Mouse (Mus musculus): ENCODE measurements around the gene Yipf1. TPM values are rescaled to one million over a fixed set of nuclear protein-coding genes. Genes with fewer than 3 reads are reported as not detected.

The Yipf1 gene
- polyA plus RNA-seq, 1 experiment from 2014 or later = 58.8 TPM

- WGBS = 79% methylated on average over 7 of the region's 7 CpGs
- no peaks in the 10 kb centered on the region for H3K36me3 ChIP-seq
- no peak overlapping the region for H3K9ac ChIP-seq
- H3K9me3 ChIP-seq = no peaks in the 10 kb centered on the region
- H3K27me3 ChIP-seq = 0 out of 2 replicates have a peak, but pooled peaks cover 3% of the 10 kb centered on the region
- H3K4me2 ChIP-seq (replicated peaks) = no peak overlapping the region
- no peak for ATAC-seq (ENCODE audit: low FRiP score, low read depth)
- H3K4me1 ChIP-seq = no peaks in the 10 kb centered on the region
- H3K27ac ChIP-seq = no peak overlapping the region
- H3K4me3 ChIP-seq = no peak overlapping the region
These were observed 14.3 kb upstream of the Yipf1 start for GRCm38 (mm10) chr4:107299779-107300340.

- H3K4me1 ChIP-seq = 0 out of 2 replicates have a peak, but pooled peaks cover 4% of the 10 kb centered on the region
- no peak overlapping the region for H3K27ac ChIP-seq
- no peak overlapping the region for H3K4me2 ChIP-seq (replicated peaks)
- WGBS = 84% methylated on average over 4 of the region's 4 CpGs
- no peaks in the 10 kb centered on the region for H3K36me3 ChIP-seq
- H3K9ac ChIP-seq = no peak overlapping the region
- H3K27me3 ChIP-seq = 0 out of 2 replicates have a peak, but pooled peaks cover 3% of the 10 kb centered on the region
- no peak for ATAC-seq (ENCODE audit: low FRiP score, low read depth)
- no peaks in the 10 kb centered on the region for H3K9me3 ChIP-seq
- H3K4me3 ChIP-seq = no peak overlapping the region
These were observed 13.8 kb upstream of the Yipf1 start for GRCm38 (mm10) chr4:107300371-107300770.

GRCm38 (mm10) chr4:107300902-107301555 lies 13.1 kb upstream of the Yipf1 start:
- WGBS = 96% methylated on average over 1 of the region's 1 CpGs
- Histone ChIP-seq H3K9ac (no peak overlapping the region), H3K4me2 (replicated peaks) (no peak overlapping the region), H3K27ac (no peak overlapping the region), H3K4me1 (0 out of 2 replicates have a peak, but pooled peaks cover 4% of the 10 kb centered on the region), H3K4me3 (no peak overlapping the region), H3K27me3 (0 out of 2 replicates have a peak, but pooled peaks cover 3% of the 10 kb centered on the region), H3K36me3 (no peaks in the 10 kb centered on the region), H3K9me3 (no peaks in the 10 kb centered on the region)
- ATAC-seq (ENCODE audit: low FRiP score, low read depth) = no peak

GRCm38 (mm10) chr4:107302221-107302620 lies 11.9 kb upstream of the Yipf1 start:
- no peak overlapping the region for H3K9ac ChIP-seq
- H3K4me2 ChIP-seq (replicated peaks) = no peak overlapping the region

GRCm38 (mm10) chr4:107302832-107303231 lies 11.3 kb upstream of the Yipf1 start:
- Histone ChIP-seq H3K9ac (no peak overlapping the region), H3K4me3 (no peak overlapping the region), H3K27me3 (peaks cover 10% of the 10 kb centered on the region; the same call in 1 of the 2 replicates), H3K9me3 (no peaks in the 10 kb centered on the region), H3K4me1 (peaks cover 9% of the 10 kb centered on the region; the same call in 1 of the 2 replicates), H3K36me3 (no peaks in the 10 kb centered on the region), H3K27ac (no peak overlapping the region), H3K4me2 (replicated peaks) (no peak overlapping the region)
- WGBS = 57% methylated on average over 4 of the region's 4 CpGs
- ATAC-seq (ENCODE audit: low FRiP score, low read depth) = no peak

More at GRCm38 (mm10) chr4:107302221-107302620, 11.9 kb upstream of the Yipf1 start:
- peaks cover 9% of the 10 kb centered on the region; the same call in 1 of the 2 replicates for H3K4me1 ChIP-seq
- no peaks in the 10 kb centered on the region for H3K9me3 ChIP-seq
- no peak for ATAC-seq (ENCODE audit: low FRiP score, low read depth)
- no peak overlapping the region for H3K27ac ChIP-seq
- H3K27me3 ChIP-seq = peaks cover 10% of the 10 kb centered on the region; the same call in 1 of the 2 replicates
- WGBS = 86% methylated on average over 9 of the region's 9 CpGs
- no peak overlapping the region for H3K4me3 ChIP-seq
- H3K36me3 ChIP-seq = no peaks in the 10 kb centered on the region

- 61% methylated on average over 3 of the region's 3 CpGs for WGBS
- no peak for ATAC-seq (ENCODE audit: low FRiP score, low read depth)
- no peak overlapping the region for H3K27ac ChIP-seq
- H3K27me3 ChIP-seq = peaks cover 10% of the 10 kb centered on the region; the same call in 1 of the 2 replicates
- H3K9ac ChIP-seq = no peak overlapping the region
- no peaks in the 10 kb centered on the region for H3K36me3 ChIP-seq
- no peaks in the 10 kb centered on the region for H3K9me3 ChIP-seq
- peaks cover 9% of the 10 kb centered on the region; the same call in 1 of the 2 replicates for H3K4me1 ChIP-seq
- no peak overlapping the region for H3K4me2 ChIP-seq (replicated peaks)
- no peak overlapping the region for H3K4me3 ChIP-seq
These were observed 10.6 kb upstream of the Yipf1 start for GRCm38 (mm10) chr4:107303531-107303930.

- peaks cover 9% of the 10 kb centered on the region; the same call in 1 of the 2 replicates for H3K4me1 ChIP-seq
- 41% methylated on average over 6 of the region's 6 CpGs for WGBS
- H3K9ac ChIP-seq = 0 out of 2 replicates have a peak within 1 kb of the TSS, but pooled peaks have one; percentile 8
- no peak within 1 kb of the TSS for H3K27ac ChIP-seq
- H3K36me3 ChIP-seq = no peaks in the 10 kb centered on the region
- H3K9me3 ChIP-seq = no peaks in the 10 kb centered on the region
- no peak for ATAC-seq (ENCODE audit: low FRiP score, low read depth)
- peaks cover 10% of the 10 kb centered on the region; the same call in 1 of the 2 replicates for H3K27me3 ChIP-seq
- no peak within 1 kb of the TSS for H3K4me3 ChIP-seq
- no peak within 1 kb of the TSS for H3K4me2 ChIP-seq (replicated peaks)
These were observed 7.2 kb upstream of the Yipf1 start, which contains the start of gene Dio1 for GRCm38 (mm10) chr4:107306966-107307365. TSS of gene Dio1 (minus strand) at chr4:107307169.

- Histone ChIP-seq H3K4me2 (replicated peaks) (peak overlapping the region; percentile 86), H3K27me3 (no peaks in the 10 kb centered on the region), H3K27ac (no peak overlapping the region), H3K9ac (peak overlapping the region; percentile 70), H3K4me1 (peaks cover 19% of the 10 kb centered on the region), H3K4me3 (peak overlapping the region; percentile 71), H3K9me3 (no peaks in the 10 kb centered on the region), H3K36me3 (peaks cover 35% of the 10 kb centered on the region)
- no peak for ATAC-seq (ENCODE audit: low FRiP score, low read depth)
- WGBS = 10% methylated on average over 7 of the region's 7 CpGs
These were observed 279 bp downstream of the Yipf1 start for GRCm38 (mm10) chr4:107314479-107314805.

- H3K4me2 ChIP-seq (replicated peaks) = no peak overlapping the region
- H3K36me3 ChIP-seq = peaks cover 74% of the 10 kb centered on the region
- WGBS = 83% methylated on average over 8 of the region's 8 CpGs
These were observed 4.5 kb downstream of the Yipf1 start for GRCm38 (mm10) chr4:107318646-107319045.

GRCm38 (mm10) chr4:107321041-107321440 lies 6.9 kb downstream of the Yipf1 start:
- 56% methylated on average over 2 of the region's 2 CpGs for WGBS
- Histone ChIP-seq H3K36me3 (peaks cover 85% of the 10 kb centered on the region), H3K27ac (no peak overlapping the region), H3K27me3 (no peaks in the 10 kb centered on the region), H3K9me3 (no peaks in the 10 kb centered on the region), H3K4me2 (replicated peaks) (no peak overlapping the region), H3K4me1 (no peaks in the 10 kb centered on the region; the same call in 1 of the 2 replicates), H3K4me3 (no peak overlapping the region), H3K9ac (no peak overlapping the region)
- ATAC-seq (ENCODE audit: low FRiP score, low read depth) = no peak

More at GRCm38 (mm10) chr4:107318646-107319045, 4.5 kb downstream of the Yipf1 start:
- Histone ChIP-seq H3K27ac (no peak overlapping the region), H3K4me1 (peaks cover 15% of the 10 kb centered on the region), H3K9me3 (no peaks in the 10 kb centered on the region), H3K27me3 (no peaks in the 10 kb centered on the region), H3K9ac (no peak overlapping the region), H3K4me3 (no peak overlapping the region)
- ATAC-seq (ENCODE audit: low FRiP score, low read depth) = no peak

- no peak for ATAC-seq (ENCODE audit: low FRiP score, low read depth)
- Histone ChIP-seq H3K9ac (no peak overlapping the region), H3K4me1 (no peaks in the 10 kb centered on the region; the same call in 1 of the 2 replicates), H3K36me3 (peaks cover 81% of the 10 kb centered on the region), H3K27ac (no peak overlapping the region), H3K27me3 (no peaks in the 10 kb centered on the region), H3K9me3 (no peaks in the 10 kb centered on the region), H3K4me2 (replicated peaks) (no peak overlapping the region), H3K4me3 (no peak overlapping the region)
- WGBS = 90% methylated on average over 2 of the region's 2 CpGs
These were observed 8.9 kb downstream of the Yipf1 start for GRCm38 (mm10) chr4:107323113-107323512.

GRCm38 (mm10) chr4:107328530-107328929 lies 14.4 kb downstream of the Yipf1 start:
- Histone ChIP-seq H3K4me2 (replicated peaks) (no peak overlapping the region), H3K4me3 (no peak overlapping the region), H3K4me1 (no peaks in the 10 kb centered on the region), H3K27me3 (no peaks in the 10 kb centered on the region), H3K36me3 (peaks cover 42% of the 10 kb centered on the region), H3K9me3 (0 out of 2 replicates have a peak, but pooled peaks cover 7% of the 10 kb centered on the region), H3K9ac (no peak overlapping the region), H3K27ac (no peak overlapping the region)
- ATAC-seq (ENCODE audit: low FRiP score, low read depth) = no peak
- 96% methylated on average over 8 of the region's 8 CpGs for WGBS

All from limb, embryonic 13.5 days (tissue).